Mouse (Mus musculus) small intestine, adult 10 weeks (tissue): ENCODE measurements around the gene Cyp2j8. TPM values are rescaled to one million over a fixed set of nuclear protein-coding genes. Genes with fewer than 3 reads are reported as not detected.

Experiments used
- polyA plus RNA-seq: library from polyadenylated mRNA; stranded (reverse); fragments of 350-450 nt; fragmentation: Illumina TruSeq; extraction: RNeasy Lipid Tissue Mini Kit (QIAGEN cat#74804); gene quantifications from one replicate; pipeline ENCODE4 v1.2.3, GENCODE M21; 2014; ENCODE audit warnings: low replicate concordance

The Cyp2j8 gene
- 1.0 TPM for polyA plus RNA-seq

GRCm38 (mm10) chr4:96507286-96507685 lies at the start of gene Cyp2j8:
Gene Cyp2j8, minus strand, starts transcription at chr4:96507386.

GRCm38 (mm10) chr4:96553133-96553819 lies 46.1 kb upstream of the Cyp2j8 start, which contains the start of gene Cyp2j6:
Gene Cyp2j6, minus strand, starts transcription at chr4:96553661.

Other genes starting within 250 kb of the Cyp2j8 start
- 0.52 TPM for gene Cyp2j11, start 158.7 kb downstream of the Cyp2j8 start, polyA plus RNA-seq
- gene Cyp2j6, start 46.3 kb upstream of the Cyp2j8 start, polyA plus RNA-seq: 780 TPM
- gene Cyp2j9, start 84.2 kb upstream of the Cyp2j8 start, polyA plus RNA-seq: 31.7 TPM
- gene Cyp2j5, start 156.8 kb upstream of the Cyp2j8 start, polyA plus RNA-seq: 1.8 TPM